Mouse (Mus musculus) CH12.LX (cell line): ENCODE data around the gene Tmem255b. TPM values are rescaled to one million over a fixed set of nuclear protein-coding genes. Genes with fewer than 3 reads are reported as not detected.

ENCODE experiments used
- DNase-seq: peaks from one replicate; pipeline ENCODE4 v3.0.0-alpha.2; 2013; ENCODE audit errors: extremely low read depth
- H3K27ac ChIP-seq: 2 replicates; pipeline ENCODE4 v1.5.1; 2012; ENCODE audit warnings: low read depth, mild to moderate bottlenecking, control low read depth, moderate library complexity; ENCODE audit not compliant: insufficient read depth
- H3K27me3 ChIP-seq: replicated peaks from 2 replicates; pipeline ENCODE3; 2012; ENCODE audit warnings: inconsistent platforms
- H3K36me3 ChIP-seq, 2 experiments: replicated peaks in 1 of 2; 2 replicates each; pipeline versions ENCODE3 to v1.6.1; 2012; ENCODE audit warnings: inconsistent platforms in 1 of 2, low read length in 1 of 2, mild to moderate bottlenecking in 1 of 2, mixed read lengths in 1 of 2, moderate library complexity in 1 of 2; ENCODE audit not compliant: control insufficient read depth in 1 of 2, insufficient read depth in 1 of 2
- H3K4me1 ChIP-seq, 2 experiments: 2 replicates each; pipeline ENCODE4 v1.6.1; 2012; ENCODE audit warnings: inconsistent platforms in 1 of 2, moderate library complexity in 1 of 2; ENCODE audit not compliant: insufficient read depth in 2 of 2, control insufficient read depth in 1 of 2
- H3K4me2 ChIP-seq: 2 replicates; pipeline ENCODE4 v1.6.1; 2012; ENCODE audit warnings: low read depth, mild to moderate bottlenecking, control low read depth; ENCODE audit not compliant: poor library complexity, insufficient read depth, severe bottlenecking
- H3K4me3 ChIP-seq, 3 experiments: fragments of 150-350 bp in 1 of 3; sonication (generic) in 1 of 3; replicated peaks in 1 of 3; 2 replicates each; pipeline versions ENCODE3 to v1.5.1; 2011 to 2012; ENCODE audit warnings: low read depth in 2 of 3, low read length in 2 of 3, mild to moderate bottlenecking in 2 of 3, moderate library complexity in 2 of 3, control low read depth in 1 of 3, improper control_type of control experiment in 1 of 3, inconsistent platforms in 1 of 3, mixed read lengths in 1 of 3; ENCODE audit not compliant: poor library complexity in 1 of 3
- H3K79me2 ChIP-seq: replicated peaks from 2 replicates; pipeline ENCODE4 v1.6.1; 2012; ENCODE audit warnings: mild to moderate bottlenecking, moderate library complexity; ENCODE audit not compliant: control insufficient read depth, poor library complexity, insufficient read depth, severe bottlenecking; ENCODE audit errors: extremely low read depth
- H3K9ac ChIP-seq: 2 replicates; pipeline ENCODE4 v1.6.1; 2012; ENCODE audit warnings: low read depth, mild to moderate bottlenecking, control low read depth, moderate library complexity; ENCODE audit not compliant: insufficient read depth
- H3K9me3 ChIP-seq: replicated peaks from 2 replicates; pipeline ENCODE3; 2012; ENCODE audit warnings: low read length, inconsistent platforms, mixed read lengths
- BHLHE40 ChIP-seq: IDR thresholded peaks from 2 replicates; pipeline ENCODE4 v1.6.1; 2011; ENCODE audit warnings: mild to moderate bottlenecking, low read depth, low read length, improper control_type of control experiment
- CTCF ChIP-seq, 2 experiments: IDR thresholded peaks in 1 of 2; conservative IDR thresholded peaks in 1 of 2; 2 replicates each; pipeline ENCODE4 v1.5.1; 2011 to 2012; ENCODE audit warnings: low read depth in 2 of 2, low read length in 2 of 2, improper control_type of control experiment in 1 of 2, inconsistent platforms in 1 of 2, mild to moderate bottlenecking in 1 of 2, moderate library complexity in 1 of 2
- ELF1 ChIP-seq: IDR thresholded peaks from 2 replicates; pipeline ENCODE4 v1.6.1; 2014; ENCODE audit warnings: low read depth, mild to moderate bottlenecking, inconsistent platforms, low read length, improper control_type of control experiment
- EP300 ChIP-seq: IDR thresholded peaks from 2 replicates; pipeline ENCODE4 v1.6.1; 2011; ENCODE audit warnings: low read length, improper control_type of control experiment
- ETS1 ChIP-seq: conservative IDR thresholded peaks from 2 replicates; pipeline ENCODE4 v1.6.1; 2012; ENCODE audit warnings: low read depth, mild to moderate bottlenecking, inconsistent platforms, low read length, improper control_type of control experiment, moderate library complexity
- JUND ChIP-seq: conservative IDR thresholded peaks from 2 replicates; pipeline ENCODE4 v1.6.1; 2011; ENCODE audit warnings: low read depth, low read length, improper control_type of control experiment
- KAT2A ChIP-seq: IDR thresholded peaks from 2 replicates; pipeline ENCODE4 v1.6.1; 2012; ENCODE audit warnings: low read length, improper control_type of control experiment, inconsistent platforms; ENCODE audit not compliant: insufficient replicate concordance
- MAX ChIP-seq: IDR thresholded peaks from 2 replicates; pipeline ENCODE4 v1.6.1; 2011; ENCODE audit warnings: low read length, improper control_type of control experiment
- MEF2A ChIP-seq: IDR thresholded peaks from 2 replicates; pipeline ENCODE4 v1.6.1; 2014; ENCODE audit warnings: low read depth, mild to moderate bottlenecking, inconsistent platforms, low read length, improper control_type of control experiment, borderline replicate concordance
- MXI1 ChIP-seq: IDR thresholded peaks from 2 replicates; pipeline ENCODE4 v1.6.1; 2011; ENCODE audit warnings: mild to moderate bottlenecking, low read depth, low read length, improper control_type of control experiment
- NELFE ChIP-seq: IDR thresholded peaks from 2 replicates; pipeline ENCODE4 v1.6.1; 2011; ENCODE audit warnings: low read depth, low read length, improper control_type of control experiment
- PAX5 ChIP-seq: IDR thresholded peaks from 2 replicates; pipeline ENCODE4 v1.6.1; 2012; ENCODE audit warnings: low read length, inconsistent platforms, mixed read lengths
- POLR2AphosphoS2 ChIP-seq: IDR thresholded peaks from 2 replicates; pipeline ENCODE4 v1.6.1; 2011; ENCODE audit warnings: low read depth, low read length, improper control_type of control experiment
- RAD21 ChIP-seq: IDR thresholded peaks from 2 replicates; pipeline ENCODE4 v1.6.1; 2011; ENCODE audit warnings: low read depth, mild to moderate bottlenecking, low read length, improper control_type of control experiment, moderate library complexity
- SMC3 ChIP-seq: IDR thresholded peaks from 2 replicates; pipeline ENCODE4 v1.6.1; 2011; ENCODE audit warnings: low read depth, low read length, improper control_type of control experiment
- UBTF ChIP-seq: IDR thresholded peaks from 2 replicates; pipeline ENCODE4 v1.6.1; 2012; ENCODE audit warnings: low read depth, mild to moderate bottlenecking, inconsistent platforms, low read length, improper control_type of control experiment, moderate library complexity
- USF1 ChIP-seq: IDR thresholded peaks from 2 replicates; pipeline ENCODE4 v1.6.1; 2014; ENCODE audit warnings: low read depth, mild to moderate bottlenecking, inconsistent platforms, low read length, improper control_type of control experiment
- USF2 ChIP-seq: conservative IDR thresholded peaks from 2 replicates; pipeline ENCODE4 v1.6.1; 2011; ENCODE audit warnings: low read depth, low read length, improper control_type of control experiment
- ZKSCAN1 ChIP-seq: IDR thresholded peaks from 2 replicates; pipeline ENCODE4 v1.6.1; 2012; ENCODE audit warnings: low read depth, inconsistent platforms, low read length, improper control_type of control experiment, borderline replicate concordance
- ZMIZ1 ChIP-seq: IDR thresholded peaks from 2 replicates; pipeline ENCODE4 v1.6.1; 2012; ENCODE audit warnings: low read depth, mild to moderate bottlenecking, inconsistent platforms, low read length, improper control_type of control experiment
- dilution Hi-C: fragments of 300-500 bp; cut with MboI; formaldehyde crosslinking; loops from 2 replicates; pipeline ENCODE4 v1.14.3; 2020; ENCODE audit warnings: low sequenced_read_pairs; ENCODE audit not compliant: extremely low pct_unique_long_range_greater_than_20kb, extremely low pct_ligation_motif_present
- in situ Hi-C: fragments of 300-500 bp; cut with MboI; formaldehyde crosslinking; loops from 3 replicates; pipeline ENCODE4 v1.14.3; 2019; ENCODE audit warnings: low sequenced_read_pairs, low pct_ligation_motif_present, low pct_unique_long_range_greater_than_20kb, mixed read lengths
- polyA plus RNA-seq: library from polyadenylated mRNA; unstranded; fragments of >175 nt; gene quantifications from 2 replicates; pipeline ENCODE4 v1.2.1, GENCODE M21; 2012; ENCODE audit warnings: low read depth; ENCODE audit not compliant: insufficient read length
- total RNA-seq, 2 experiments: library from RNA; depleted of rRNA; stranded (reverse); fragments of 300-350 nt in 1 of 2; fragments of >200 nt in 1 of 2; gene quantifications; 2 replicates each; pipeline ENCODE4 v1.2.3; 2012 to 2014

Gene Tmem255b
- total and polyA plus RNA-seq, 3 experiments: not detected

- Histone ChIP-seq H3K36me3 (no peaks in the 10 kb centered on the region), H3K79me2 (no peaks in the 10 kb centered on the region), H3K4me3 (no peak overlapping the region), H3K27me3 (peaks cover 58% of the 10 kb centered on the region), H3K9me3 (no peaks in the 10 kb centered on the region), H3K4me1 (0 out of 4 replicates have a peak, but pooled peaks cover 0 to 2% of the 10 kb centered on the region in 2 experiments), H3K4me2 (no peak overlapping the region), H3K9ac (no peak overlapping the region), H3K27ac (no peak overlapping the region)
- dilution Hi-C loops (no loop called here), in situ Hi-C loops (no loop called here)
- DNase-seq: no peak
- no peak for TF ChIP-seq NELFE
- TF ChIP-seq EP300: no peak
- TF ChIP-seq CTCF (conservative IDR thresholded peaks at IDR 0.05 in 1 of 2, IDR thresholded peaks at IDR 0.05 in 1 of 2; ENCODE audit: low read depth in 2 of 2, low read length in 2 of 2): peak in 1 of 2 experiments; percentile 42; a peak in 2 of 4 replicates
- no peak for TF ChIP-seq USF2
- TF ChIP-seq ZMIZ1: no peak
- peak; percentile 17; the same call in 1 of the 2 replicates for TF ChIP-seq SMC3
- no peak for TF ChIP-seq JUND
- TF ChIP-seq PAX5: no peak
- no peak for TF ChIP-seq ETS1
- no peak for TF ChIP-seq USF1
- TF ChIP-seq ELF1: no peak
- TF ChIP-seq POLR2AphosphoS2: no peak
- TF ChIP-seq UBTF: no peak
- TF ChIP-seq RAD21: no peak; the same call in 1 of the 2 replicates
- TF ChIP-seq BHLHE40: no peak
- no peak for TF ChIP-seq ZKSCAN1
These were observed 40.9 kb downstream of the Tmem255b start for GRCm38 (mm10) chr8:13475892-13476291.

DNA sequence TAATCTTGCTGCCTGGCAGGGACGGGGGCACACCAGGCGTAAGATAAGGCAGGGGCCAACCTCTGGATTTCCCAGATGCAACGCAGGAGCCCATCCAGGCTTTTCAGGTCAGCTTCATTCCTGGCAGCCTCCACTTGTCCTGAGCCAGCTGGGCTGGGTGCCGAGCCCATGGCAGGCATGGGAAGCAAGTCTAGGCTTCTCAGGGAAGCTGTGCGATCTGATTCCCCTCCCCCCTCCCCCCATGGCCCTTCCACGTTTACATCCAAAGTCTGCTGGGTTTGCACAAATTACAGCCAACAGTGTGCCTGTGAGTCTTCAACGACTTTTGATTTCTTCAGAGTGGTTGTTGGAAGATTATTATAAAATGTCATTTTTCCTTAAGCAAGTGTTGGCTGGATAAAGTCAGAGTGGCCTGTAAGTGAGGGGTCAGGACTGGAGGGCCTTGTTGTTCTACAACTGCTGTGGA lies 46.1 kb downstream of the Tmem255b start:
- in situ Hi-C loops: no loop called here
- Histone ChIP-seq H3K4me1 (no peaks in the 10 kb centered on the region), H3K4me2 (no peak overlapping the region), H3K4me3 (no peak overlapping the region), H3K9me3 (no peaks in the 10 kb centered on the region), H3K79me2 (no peaks in the 10 kb centered on the region), H3K9ac (no peak overlapping the region), H3K36me3 (no peaks in the 10 kb centered on the region), H3K27me3 (peaks cover 28% of the 10 kb centered on the region), H3K27ac (no peak overlapping the region)
- dilution Hi-C loops: no loop called here
- TF ChIP-seq MAX: no peak
- no peak for TF ChIP-seq CTCF (conservative IDR thresholded peaks at IDR 0.05 in 1 of 2, IDR thresholded peaks at IDR 0.05 in 1 of 2; ENCODE audit: low read depth in 2 of 2, low read length in 2 of 2)
- TF ChIP-seq KAT2A: no peak
- TF ChIP-seq MEF2A: no peak
- TF ChIP-seq MXI1: no peak
- TF ChIP-seq POLR2AphosphoS2: no peak
- TF ChIP-seq USF2: no peak
- no peak for DNase-seq
